Mouse (Mus musculus): ENCODE results near the gene Spag17.

Gene Spag17

DNA sequence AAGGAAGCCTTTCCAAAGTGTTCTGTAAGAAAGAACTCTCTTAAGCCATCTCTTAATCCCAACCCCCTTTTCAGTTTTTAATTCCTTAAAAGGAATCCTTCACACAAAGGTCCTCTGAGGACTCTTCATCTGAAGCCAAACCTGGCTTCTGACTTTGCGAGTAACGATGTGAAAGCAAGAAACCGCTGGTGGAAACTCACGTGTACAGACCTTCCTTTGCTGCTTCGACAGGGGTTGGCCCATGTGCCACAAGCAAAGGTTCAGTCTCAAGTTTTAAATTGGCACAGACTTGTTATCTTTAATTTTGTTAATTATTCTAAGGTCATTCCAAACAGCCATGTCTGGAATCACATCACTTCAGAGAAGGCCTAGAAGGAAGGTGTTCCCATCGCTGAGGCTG, 79.1 kb downstream of the Spag17 start:
- no peak for DNase-seq (ENCODE audit: low spot score in 2 of 2)

DNA sequence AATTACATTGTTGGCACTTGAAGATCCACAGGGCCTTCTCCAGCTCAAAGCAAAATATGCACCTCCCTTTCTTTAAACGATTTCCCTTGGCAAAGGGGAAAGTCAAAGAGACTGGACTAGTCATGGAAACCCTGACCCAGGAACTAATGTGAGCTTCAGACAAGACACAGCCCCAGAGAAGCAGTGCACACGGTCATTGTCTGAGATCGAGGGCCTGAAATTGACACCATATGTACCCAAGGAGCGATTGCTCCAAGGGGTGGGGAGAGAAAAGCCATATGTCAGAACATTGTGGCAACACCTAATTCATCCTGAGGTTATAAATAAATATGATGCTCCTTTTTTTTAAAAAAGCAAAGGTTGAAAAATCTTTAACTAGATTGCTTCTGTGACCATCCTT, 80.7 kb downstream of the Spag17 start:
- no peak for DNase-seq (ENCODE audit: low spot score in 2 of 2)

- DNase-seq (ENCODE audit: low spot score in 2 of 2) = no peak
Measured at GRCm38 (mm10) chr3:99966285-99966684, 81.1 kb downstream of the Spag17 start.

DNA sequence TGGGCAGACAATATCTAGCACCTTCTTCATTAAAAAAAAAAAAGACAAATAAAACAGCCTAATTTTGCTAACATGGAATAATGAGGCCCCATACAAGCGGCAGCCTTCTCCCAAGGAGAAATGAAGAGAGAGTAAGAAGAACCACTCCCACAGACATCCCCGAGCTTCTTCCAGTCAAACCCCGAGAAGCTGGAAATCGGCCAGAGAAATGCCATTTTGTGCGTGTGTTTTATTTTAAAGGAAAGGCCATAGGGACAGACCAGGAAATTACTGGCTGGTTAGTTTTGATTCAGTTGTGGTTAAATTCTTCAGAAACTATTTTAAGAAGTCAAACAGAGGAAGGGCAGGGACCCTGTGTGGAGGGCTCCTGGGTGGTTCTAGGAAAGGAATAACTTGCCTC, 85.6 kb downstream of the Spag17 start:
- DNase-seq (ENCODE audit: low spot score in 2 of 2) = no peak

- no peak for DNase-seq (ENCODE audit: low spot score in 2 of 2)
Measured at GRCm38 (mm10) chr3:99981046-99981445, 95.8 kb downstream of the Spag17 start.

DNA sequence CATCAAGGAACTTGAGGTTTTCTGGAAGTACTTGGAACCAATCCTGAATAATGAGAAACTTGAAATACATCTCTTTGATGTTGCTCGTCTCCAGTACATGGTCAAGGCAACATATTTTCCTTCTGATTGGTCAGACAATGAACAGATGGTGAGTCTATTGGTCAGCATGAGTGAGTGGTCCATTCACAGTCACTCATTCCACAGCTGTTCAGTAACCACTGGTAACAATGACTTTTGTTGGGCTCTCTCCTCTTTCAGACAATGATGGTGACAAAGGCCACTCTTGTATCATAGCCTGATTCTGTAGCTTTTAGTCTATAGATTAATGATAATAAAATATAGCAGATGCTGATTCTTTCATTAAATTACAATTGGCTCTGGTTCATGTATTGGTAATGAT, 119.5 kb downstream of the Spag17 start:
- DNase-seq (ENCODE audit: low spot score in 2 of 2) = no peak

GRCm38 (mm10) chr3:100009807-100010206, 124.6 kb downstream of the Spag17 start:
- DNase-seq (ENCODE audit: low spot score in 2 of 2) = no peak

GRCm38 (mm10) chr3:100014110-100014509, 128.9 kb downstream of the Spag17 start:
- no peak for DNase-seq (ENCODE audit: low spot score in 2 of 2)

- DNase-seq (ENCODE audit: low spot score in 2 of 2) = no peak
Measured at GRCm38 (mm10) chr3:100031291-100031690, 146.1 kb downstream of the Spag17 start.

GRCm38 (mm10) chr3:100032969-100033368, 147.8 kb downstream of the Spag17 start:
- DNase-seq (ENCODE audit: low spot score in 2 of 2) = no peak

GRCm38 (mm10) chr3:100034366-100034956, 149.3 kb downstream of the Spag17 start:
- DNase-seq (ENCODE audit: low spot score in 2 of 2) = no peak

GRCm38 (mm10) chr3:100035097-100035496, 149.9 kb downstream of the Spag17 start:
- DNase-seq (ENCODE audit: low spot score in 2 of 2) = no peak

- no peak for DNase-seq (ENCODE audit: low spot score in 2 of 2)
Measured at GRCm38 (mm10) chr3:100036846-100037245, 151.6 kb downstream of the Spag17 start.

GRCm38 (mm10) chr3:100074406-100074805, 189.2 kb downstream of the Spag17 start:
- DNase-seq (ENCODE audit: low spot score in 2 of 2) = no peak

- no peak for DNase-seq (ENCODE audit: low spot score in 2 of 2)
Measured at GRCm38 (mm10) chr3:100102386-100103092, 217.3 kb downstream of the Spag17 start.

DNA sequence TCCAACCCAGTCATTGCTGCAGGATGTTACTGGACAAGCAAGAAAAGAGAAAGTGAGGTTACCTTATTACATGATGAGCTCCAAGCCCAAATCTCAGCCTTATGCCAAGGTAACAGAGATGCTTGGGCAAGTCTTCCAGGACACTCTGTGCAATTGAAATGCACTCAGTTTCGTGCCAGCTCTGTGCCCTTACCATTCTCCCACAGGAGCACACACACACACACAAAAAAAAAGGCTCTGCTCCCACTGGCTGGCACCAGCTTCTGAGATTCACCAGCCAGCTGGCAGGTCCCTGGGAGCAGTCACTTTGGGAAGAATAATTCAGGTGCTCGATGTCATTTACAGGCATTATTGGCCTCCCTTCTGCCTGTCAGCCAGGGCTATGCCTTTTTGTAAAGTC, 221.5 kb downstream of the Spag17 start:
- DNase-seq (ENCODE audit: low spot score in 2 of 2) = no peak

GRCm38 (mm10) chr3:100118681-100119080, 233.5 kb downstream of the Spag17 start:
- DNase-seq (ENCODE audit: low spot score in 2 of 2) = no peak

- no peak for DNase-seq (ENCODE audit: low spot score in 2 of 2)
Measured at GRCm38 (mm10) chr3:100121961-100122360, 236.8 kb downstream of the Spag17 start.

GRCm38 (mm10) chr3:100122445-100122844, 237.2 kb downstream of the Spag17 start:
- DNase-seq (ENCODE audit: low spot score in 2 of 2) = no peak

GRCm38 (mm10) chr3:100160682-100161445, 275.7 kb downstream of the Spag17 start:
- DNase-seq (ENCODE audit: low spot score in 2 of 2) = peak in 1 of 2 experiments; percentile 13

DNA sequence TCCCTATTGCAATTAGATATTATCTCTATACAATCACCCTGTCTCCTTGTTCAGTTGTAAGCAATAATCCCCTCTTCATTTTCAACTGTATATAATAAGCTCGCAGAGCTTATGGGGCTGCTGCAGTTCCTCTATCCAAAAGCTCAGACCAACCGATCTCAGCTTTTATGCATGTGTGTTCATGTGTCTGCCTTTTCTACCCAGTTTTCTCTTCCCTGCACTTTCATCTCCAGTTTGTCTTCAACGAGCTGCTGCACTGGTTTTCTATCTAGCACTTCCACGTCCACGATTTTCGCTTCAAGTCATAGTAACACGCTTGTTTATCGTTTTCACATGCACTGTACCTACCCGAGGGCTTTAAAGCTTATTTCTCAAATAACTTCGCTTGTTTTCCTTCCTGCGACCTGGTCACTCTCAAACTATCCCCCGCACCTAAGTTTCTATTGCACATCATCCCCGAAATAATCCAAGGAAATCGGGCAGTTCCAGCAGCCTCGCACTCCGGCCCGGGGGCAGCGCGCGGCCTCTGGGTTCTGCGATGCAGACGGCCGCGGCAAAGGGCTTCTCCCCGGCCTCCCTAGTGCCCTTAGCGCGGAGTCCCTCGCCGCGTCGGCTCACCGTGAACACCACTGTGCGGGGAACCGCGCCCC, 276.6 kb downstream of the Spag17 start:
- DNase-seq (ENCODE audit: low spot score in 2 of 2) = no peak

All from heart, adult 9 months (tissue).